ENCODE assay signal across 12 mouse cellular contexts in the genomic region with DNA sequence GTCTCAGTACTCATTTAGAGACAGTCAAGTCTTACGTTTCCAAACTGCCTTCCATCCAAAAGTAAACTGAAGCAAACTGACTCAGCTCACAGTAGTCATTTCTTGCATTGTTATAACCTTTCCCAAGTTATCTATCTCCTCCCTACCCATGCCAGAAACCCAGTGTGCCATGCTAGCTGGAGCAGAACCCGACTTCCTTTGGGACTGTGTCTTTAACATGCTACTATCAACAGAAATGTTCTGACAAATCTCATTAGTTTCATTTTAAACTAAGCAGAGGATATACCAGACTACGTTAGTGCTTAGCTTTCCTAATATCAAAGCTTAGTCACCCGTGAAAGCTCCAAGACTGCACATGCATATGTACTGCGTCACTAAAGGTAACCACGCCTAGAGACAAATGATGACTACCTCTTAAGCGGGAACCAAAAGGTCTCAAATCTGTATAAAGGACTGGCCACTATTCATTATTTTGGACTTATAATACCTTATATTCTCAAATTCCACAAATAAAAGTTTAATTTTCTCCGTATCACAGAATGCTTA. TPM values are rescaled to one million over a fixed set of nuclear protein-coding genes. Genes with fewer than 3 reads are reported as not detected.
DNase-seq lines count a peak whose midpoint lies in the region; ATAC-seq lines count a peak whose summit lies in the region.
"Had no signal": no experiment of that assay in that cellular context is flagged by ENCODE, and none has a peak within 500 bp of the region (broad histone marks: within the 10 kb centered on the region; RNA-seq: fewer than 3 reads in every experiment).

No protein-coding gene starts in this region.

- peak; percentile 60 to 61 for DNase-seq in heart, adult 18-20 months
- DNase-seq in 3134 (ENCODE audit: extremely low read depth, insufficient read length, low spot score) = peak; percentile 39
- peak; percentile 34 for DNase-seq in 3T3-L1 (ENCODE audit: low read depth, low spot score)
- peak; percentile 43 to 57 for DNase-seq in heart, adult 9 months (ENCODE audit: low spot score in 2 of 2)
- DNase-seq in liver, embryonic 11.5 days (ENCODE audit: low spot score) = no peak
- DNase-seq in midbrain, embryonic 10.5 days (ENCODE audit: low spot score) = no peak
- DNase-seq: kidney, adult 8-10 months had no signal

- H3K36me3 ChIP-seq in heart, embryonic 11.5 days (ENCODE audit: control insufficient read depth, insufficient read depth, low read length) = no peaks in the 10 kb centered on the region; the same call in 1 of the 2 replicates
- no peaks in the 10 kb centered on the region for H3K36me3 ChIP-seq in liver, embryonic 11.5 days (ENCODE audit: control insufficient read depth, insufficient read depth, low read length)
- peaks cover 54% of the 10 kb centered on the region for H3K36me3 ChIP-seq in midbrain, embryonic 10.5 days
- H3K36me3 ChIP-seq: heart, embryonic 15.5 days; limb, embryonic 15.5 days had no signal

- no peaks in the 10 kb centered on the region for H3K4me1 ChIP-seq in heart, embryonic 11.5 days (ENCODE audit: control insufficient read depth, insufficient read depth, low read length)
- no peaks in the 10 kb centered on the region for H3K4me1 ChIP-seq in liver, embryonic 11.5 days (replicated peaks; ENCODE audit: control insufficient read depth, insufficient read depth, low read length)
- H3K4me1 ChIP-seq in midbrain, embryonic 10.5 days = peaks cover 17% of the 10 kb centered on the region

- H3K4me3 ChIP-seq in heart, embryonic 11.5 days (ENCODE audit: low read depth, low read length) = no peak overlapping the region
- no peak overlapping the region for H3K4me3 ChIP-seq in liver, embryonic 11.5 days (ENCODE audit: low read depth, low read length)
- H3K4me3 ChIP-seq in midbrain, embryonic 10.5 days = no peak overlapping the region
- H3K4me3 ChIP-seq: heart, embryonic 15.5 days; limb, embryonic 15.5 days; midbrain, embryonic 12.5 days had no signal

- no peaks in the 10 kb centered on the region for H3K9me3 ChIP-seq in heart, embryonic 11.5 days (replicated peaks; ENCODE audit: control insufficient read depth, low read length)
- H3K9me3 ChIP-seq in liver, embryonic 11.5 days (ENCODE audit: control insufficient read depth, low read length) = no peaks in the 10 kb centered on the region
- no peaks in the 10 kb centered on the region for H3K9me3 ChIP-seq in midbrain, embryonic 10.5 days (replicated peaks)
- H3K9me3 ChIP-seq: heart, embryonic 15.5 days; limb, embryonic 15.5 days; midbrain, embryonic 12.5 days had no signal

- WGBS in heart, embryonic 11.5 days (ENCODE audit: insufficient replicate concordance) = 86% methylated on average over 8 of the region's 8 CpGs
- 87% methylated on average over 8 of the region's 8 CpGs for WGBS in liver, embryonic 11.5 days
- 88% methylated on average over 8 of the region's 8 CpGs for WGBS in midbrain, embryonic 10.5 days

- ATAC-seq in heart, embryonic 11.5 days (replicated peaks; ENCODE audit: insufficient number of reproducible peaks, low FRiP score, low TSS enrichment) = no peak
- ATAC-seq in liver, embryonic 11.5 days (replicated peaks; ENCODE audit: low FRiP score) = no peak
- ATAC-seq: hindbrain, postnatal 0 days had no signal

- H3K27ac ChIP-seq in heart, embryonic 11.5 days (ENCODE audit: low read depth, low read length) = no peak overlapping the region
- no peak overlapping the region for H3K27ac ChIP-seq in liver, embryonic 11.5 days (ENCODE audit: low read depth, low read length)
- no peak overlapping the region for H3K27ac ChIP-seq in midbrain, embryonic 10.5 days (replicated peaks)
- H3K27ac ChIP-seq: heart, embryonic 15.5 days; hindbrain, postnatal 0 days; limb, embryonic 15.5 days; midbrain, embryonic 12.5 days had no signal

- no peak overlapping the region for H3K9ac ChIP-seq in heart, embryonic 11.5 days (ENCODE audit: low read depth, low read length)
- H3K9ac ChIP-seq in liver, embryonic 11.5 days (ENCODE audit: low read depth, low read length) = no peak overlapping the region
- H3K9ac ChIP-seq: heart, embryonic 15.5 days; limb, embryonic 15.5 days; midbrain, embryonic 12.5 days had no signal

- no peak overlapping the region for H3K4me2 ChIP-seq in heart, embryonic 11.5 days
- H3K4me2 ChIP-seq in liver, embryonic 11.5 days = no peak overlapping the region
- H3K4me2 ChIP-seq: heart, embryonic 15.5 days; limb, embryonic 15.5 days; midbrain, embryonic 12.5 days had no signal

- H3K27me3 ChIP-seq in heart, embryonic 11.5 days (ENCODE audit: control insufficient read depth, insufficient read depth, low read length) = no peaks in the 10 kb centered on the region
- no peaks in the 10 kb centered on the region for H3K27me3 ChIP-seq in liver, embryonic 11.5 days (replicated peaks; ENCODE audit: control insufficient read depth, insufficient read depth, low read length)
- no peaks in the 10 kb centered on the region for H3K27me3 ChIP-seq in midbrain, embryonic 10.5 days (ENCODE audit: low read depth, poor library complexity, severe bottlenecking)
- H3K27me3 ChIP-seq: heart, embryonic 15.5 days; limb, embryonic 15.5 days; midbrain, embryonic 12.5 days had no signal

RNA-seq across cellular contexts. Expression of a gene that starts 8.2 kb away (rescaled TPM):
- total RNA-seq in heart, adult 18-20 months (2021) = 10 to 100 TPM; 25.5 to 31.3 TPM
- 58.6 and 61.9 TPM in 2 replicates for polyA plus RNA-seq in heart, embryonic 11.5 days (2014; fragmentation: Nextera tagmentation; extraction: Ambion mirVana)
- 52.5 and 54.2 TPM in 2 replicates for polyA plus RNA-seq in liver, embryonic 11.5 days (2014; fragmentation: Nextera tagmentation; extraction: Ambion mirVana)
- polyA plus RNA-seq in midbrain, embryonic 10.5 days (2016; fragmentation: Nextera tagmentation; extraction: Ambion mirVana) = 116 and 122 TPM in 2 replicates

Comparison
In these comparisons a context has a peak if more than half of its experiments do, and no peak if none do; other contexts are left out.
1. DNase-seq: peak in heart, adult 18-20 months (2 of 2), 3134 (single experiment), 3T3-L1 (single experiment) and heart, adult 9 months (2 of 2); none in liver, embryonic 11.5 days (single experiment) and midbrain, embryonic 10.5 days (single experiment).